Mouse (Mus musculus) limb, embryonic 11.5 days (tissue): ENCODE data around the gene Rad21l. TPM values are rescaled to one million over a fixed set of nuclear protein-coding genes. Genes with fewer than 3 reads are reported as not detected.

ENCODE experiments used
- ATAC-seq: fragments of 200-750 bp; cut with Nextera tagmentation; 2 replicates; pipeline ENCODE4 v1.8.0; 2017; ENCODE audit warnings: low read depth; ENCODE audit not compliant: insufficient number of reproducible peaks, low FRiP score, low TSS enrichment
- DNase-seq: peaks from one replicate; pipeline ENCODE4 v3.0.0-alpha.2; 2015; ENCODE audit warnings: low spot score
- H3K27ac ChIP-seq: fragments of 300-500 bp; sonication (generic); replicated peaks from 2 replicates; pipeline ENCODE4 v1.5.1; 2014; ENCODE audit warnings: low read depth, mild to moderate bottlenecking, low read length
- H3K27me3 ChIP-seq: fragments of 300-500 bp; sonication (generic); 2 replicates; pipeline ENCODE4 v1.6.1; 2014; ENCODE audit warnings: mild to moderate bottlenecking, low read length, mixed read lengths; ENCODE audit not compliant: control insufficient read depth, insufficient read depth
- H3K36me3 ChIP-seq: fragments of 300-500 bp; sonication (generic); 2 replicates; pipeline ENCODE4 v1.6.1; 2014; ENCODE audit warnings: mild to moderate bottlenecking, low read length, moderate library complexity, mixed read lengths; ENCODE audit not compliant: control insufficient read depth, insufficient read depth
- H3K4me1 ChIP-seq: fragments of 300-500 bp; sonication (generic); 2 replicates; pipeline ENCODE4 v1.6.1; 2014; ENCODE audit warnings: low read length, mixed read lengths; ENCODE audit not compliant: control insufficient read depth, insufficient read depth
- H3K4me2 ChIP-seq: fragments of 300-500 bp; sonication (generic); 2 replicates; pipeline ENCODE4 v1.6.1; 2014; ENCODE audit warnings: low read depth, mild to moderate bottlenecking, moderate library complexity; ENCODE audit not compliant: severe bottlenecking
- H3K4me3 ChIP-seq: fragments of 300-500 bp; sonication (generic); 2 replicates; pipeline ENCODE4 v1.5.1; 2014; ENCODE audit warnings: low read depth, low read length
- H3K9ac ChIP-seq: fragments of 300-500 bp; sonication (generic); 2 replicates; pipeline ENCODE4 v1.6.1; 2014; ENCODE audit warnings: mild to moderate bottlenecking, low read length
- H3K9me3 ChIP-seq: fragments of 300-500 bp; sonication (generic); 2 replicates; pipeline ENCODE4 v1.6.1; 2016; ENCODE audit warnings: low read length; ENCODE audit not compliant: control insufficient read depth
- WGBS: fragments of 180-500 bp; shearing (Covaris S2); extraction: QIAGEN DNeasy Blood & Tissue Kit; methylation state at CpG from one replicate; pipeline ENCODE4 v1.1.7; 2014; 5-methylcytosine and 5-hydroxymethylcytosine counted together
- polyA plus RNA-seq: library from polyadenylated mRNA; unstranded; fragments of >200 nt; fragmentation: Nextera tagmentation; extraction: Ambion mirVana; gene quantifications from 2 replicates; pipeline ENCODE4 v1.2.1, GENCODE M21; 2014

Rad21l gene
- polyA plus RNA-seq, 1 experiment from 2014 or later, result not detected

DNA sequence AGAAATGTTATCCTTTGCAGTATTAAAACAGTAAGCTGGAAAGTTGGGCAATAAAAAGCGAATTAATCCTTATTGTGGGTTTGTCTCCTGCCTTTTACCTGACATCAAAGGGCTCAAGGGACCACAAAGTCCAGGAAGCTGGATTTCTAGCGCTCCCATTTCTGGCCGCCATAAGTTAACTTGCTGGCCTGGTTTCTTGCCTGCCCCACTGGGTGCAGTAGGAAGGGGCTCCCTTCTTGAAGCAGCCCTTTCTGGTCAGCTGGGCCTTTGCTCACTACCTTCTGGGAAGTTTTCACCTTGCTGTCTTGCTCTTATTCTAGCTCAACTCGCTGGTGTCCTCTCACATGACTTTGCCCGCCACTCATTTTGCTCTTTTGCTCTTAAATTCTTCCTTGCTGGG is 35.4 kb downstream of the Rad21l start:
- ATAC-seq (no peak), DNase-seq (no peak)
- Histone ChIP-seq H3K36me3 (no peaks in the 10 kb centered on the region), H3K27ac (no peak overlapping the region), H3K4me3 (no peak overlapping the region), H3K4me1 (no peaks in the 10 kb centered on the region), H3K9me3 (no peaks in the 10 kb centered on the region), H3K4me2 (no peak overlapping the region), H3K9ac (no peak overlapping the region), H3K27me3 (peaks cover 32% of the 10 kb centered on the region)
- WGBS, result 34% methylated on average over 5 of the region's 5 CpGs

DNA sequence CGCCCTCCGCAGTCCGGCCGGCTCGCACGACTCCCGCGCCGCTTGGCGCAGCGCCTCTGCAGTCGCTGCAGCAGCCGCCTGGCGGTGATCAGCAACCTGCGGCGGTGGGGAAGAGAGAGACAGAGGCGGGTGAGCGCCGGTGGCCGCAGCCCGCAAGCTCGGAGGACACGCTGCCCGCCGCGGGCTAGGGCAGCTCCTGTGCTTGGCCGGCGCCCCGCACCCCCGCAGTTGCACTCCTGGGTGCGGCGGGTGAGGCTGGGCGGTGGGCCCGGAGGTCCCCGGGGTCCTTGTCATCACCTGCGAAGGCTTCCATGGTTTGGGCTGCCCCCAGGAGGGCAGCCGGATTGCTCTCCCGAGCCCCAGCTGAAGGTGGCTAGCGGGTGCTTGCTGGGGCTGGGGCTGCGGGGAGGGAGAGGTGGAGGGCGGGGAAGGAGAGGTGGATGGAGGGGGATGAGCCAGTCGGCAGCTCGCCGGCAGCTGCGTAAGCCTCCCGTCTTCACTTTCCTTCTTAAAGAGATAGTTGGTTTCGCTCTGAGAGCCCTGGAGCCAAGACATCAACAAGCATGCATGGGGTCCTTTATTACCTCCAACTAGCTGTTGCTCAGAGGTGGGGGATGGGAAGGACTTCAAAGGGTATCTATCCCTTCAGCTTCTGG is 36.0 kb downstream of the Rad21l start, which contains the start of gene Snph:
TSS of gene Snph (minus strand) at position 435 of the 656 bp plus-strand sequence.
- H3K4me2 ChIP-seq, result peak within 1 kb of the TSS; percentile 98
- no peaks in the 10 kb centered on the region for H3K4me1 ChIP-seq
- WGBS, result under 1% methylated on average over 40 of the region's 47 CpGs
- H3K9ac ChIP-seq, result peak within 1 kb of the TSS; percentile 58
- ATAC-seq (peak; percentile 68), DNase-seq (peak; percentile 78)
- H3K4me3 ChIP-seq, result peak within 1 kb of the TSS; percentile 60
- peaks cover 32% of the 10 kb centered on the region for H3K27me3 ChIP-seq
- no peaks in the 10 kb centered on the region for H3K36me3 ChIP-seq
- no peak within 1 kb of the TSS for H3K27ac ChIP-seq
- H3K9me3 ChIP-seq, result no peaks in the 10 kb centered on the region

- H3K4me1 ChIP-seq, result no peaks in the 10 kb centered on the region
- H3K4me2 ChIP-seq, result peak overlapping the region; percentile 98
- no peaks in the 10 kb centered on the region for H3K36me3 ChIP-seq
- peak overlapping the region; percentile 60 for H3K4me3 ChIP-seq
- H3K9ac ChIP-seq, result peak overlapping the region; percentile 58
- ATAC-seq (no peak), DNase-seq (no peak)
- no peak overlapping the region for H3K27ac ChIP-seq
- 3% methylated on average over 22 of the region's 22 CpGs for WGBS
- H3K9me3 ChIP-seq, result no peaks in the 10 kb centered on the region
- H3K27me3 ChIP-seq, result peaks cover 32% of the 10 kb centered on the region
Measured at GRCm38 (mm10) chr2:151631406-151632158, 36.8 kb downstream of the Rad21l start.

- ATAC-seq (no peak), DNase-seq (no peak)
- H3K4me1 ChIP-seq, result no peaks in the 10 kb centered on the region
- peaks cover 32% of the 10 kb centered on the region for H3K27me3 ChIP-seq
- H3K27ac ChIP-seq, result no peak overlapping the region
- no peak overlapping the region for H3K9ac ChIP-seq
- H3K4me3 ChIP-seq, result no peak overlapping the region
- H3K9me3 ChIP-seq, result no peaks in the 10 kb centered on the region
- no peak overlapping the region for H3K4me2 ChIP-seq
- WGBS, result 57% methylated on average over 7 of the region's 7 CpGs
- H3K36me3 ChIP-seq, result no peaks in the 10 kb centered on the region
Measured at GRCm38 (mm10) chr2:151629310-151629709, 39.0 kb downstream of the Rad21l start.

- DNase-seq (no peak), ATAC-seq (no peak)
- H3K9me3 ChIP-seq, result no peaks in the 10 kb centered on the region
- H3K4me1 ChIP-seq, result no peaks in the 10 kb centered on the region
- H3K27ac ChIP-seq, result no peak overlapping the region
- H3K36me3 ChIP-seq, result no peaks in the 10 kb centered on the region
- no peak overlapping the region for H3K4me3 ChIP-seq
- H3K4me2 ChIP-seq, result no peak overlapping the region
- WGBS, result 95% methylated on average over 3 of the region's 3 CpGs
- peaks cover 25% of the 10 kb centered on the region for H3K27me3 ChIP-seq
- H3K9ac ChIP-seq, result no peak overlapping the region
Measured at GRCm38 (mm10) chr2:151628011-151628410, 40.3 kb downstream of the Rad21l start.

DNA sequence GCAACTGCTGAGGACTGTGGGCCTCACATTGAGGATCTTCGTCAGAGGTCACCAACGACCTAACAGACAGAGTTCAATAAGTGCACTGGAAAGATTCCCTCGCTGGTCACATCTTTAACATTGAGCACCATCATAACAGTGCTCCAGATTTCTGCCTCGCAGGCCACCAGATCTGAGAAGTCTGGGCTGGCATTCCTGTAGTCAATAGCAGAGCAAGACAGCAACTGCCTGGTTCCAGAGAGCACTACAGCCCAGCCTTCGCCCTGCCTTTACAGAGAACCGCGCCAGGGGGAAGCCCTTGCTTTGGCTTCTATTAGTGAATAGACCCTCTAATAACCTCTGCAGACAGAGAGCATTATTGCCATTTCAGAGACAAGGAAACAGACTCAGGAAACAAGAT is 42.0 kb downstream of the Rad21l start:
- no peak overlapping the region for H3K9ac ChIP-seq
- WGBS, result 89% methylated on average over 7 of the region's 7 CpGs
- H3K36me3 ChIP-seq, result no peaks in the 10 kb centered on the region
- ATAC-seq (no peak), DNase-seq (no peak)
- no peak overlapping the region for H3K27ac ChIP-seq
- no peak overlapping the region for H3K4me2 ChIP-seq
- no peaks in the 10 kb centered on the region for H3K4me1 ChIP-seq
- no peak overlapping the region for H3K4me3 ChIP-seq
- H3K27me3 ChIP-seq, result peaks cover 10% of the 10 kb centered on the region; the same call in 1 of the 2 replicates
- no peaks in the 10 kb centered on the region for H3K9me3 ChIP-seq

DNA sequence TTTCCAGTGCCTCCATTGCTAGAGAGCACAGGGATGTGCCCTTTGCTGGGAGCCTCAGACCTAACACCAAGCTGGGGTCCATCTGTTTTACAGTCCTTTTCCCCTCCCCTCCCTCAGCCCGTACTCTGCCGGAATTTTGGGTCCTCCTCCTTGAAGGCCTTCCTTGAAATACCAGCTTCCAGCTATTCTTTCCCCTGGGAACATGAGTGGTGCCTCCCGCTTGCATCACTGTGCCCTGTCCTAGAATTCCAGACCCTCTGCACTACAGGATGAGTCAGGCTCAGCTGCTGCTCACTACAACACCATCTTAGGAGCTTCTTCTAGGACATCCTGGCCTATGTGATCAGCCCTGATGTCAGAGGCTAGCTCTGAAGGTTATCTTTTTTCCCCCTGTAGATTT is 44.6 kb downstream of the Rad21l start:
- WGBS, result 59% methylated on average over 3 of the region's 3 CpGs
- no peak for DNase-seq

DNA sequence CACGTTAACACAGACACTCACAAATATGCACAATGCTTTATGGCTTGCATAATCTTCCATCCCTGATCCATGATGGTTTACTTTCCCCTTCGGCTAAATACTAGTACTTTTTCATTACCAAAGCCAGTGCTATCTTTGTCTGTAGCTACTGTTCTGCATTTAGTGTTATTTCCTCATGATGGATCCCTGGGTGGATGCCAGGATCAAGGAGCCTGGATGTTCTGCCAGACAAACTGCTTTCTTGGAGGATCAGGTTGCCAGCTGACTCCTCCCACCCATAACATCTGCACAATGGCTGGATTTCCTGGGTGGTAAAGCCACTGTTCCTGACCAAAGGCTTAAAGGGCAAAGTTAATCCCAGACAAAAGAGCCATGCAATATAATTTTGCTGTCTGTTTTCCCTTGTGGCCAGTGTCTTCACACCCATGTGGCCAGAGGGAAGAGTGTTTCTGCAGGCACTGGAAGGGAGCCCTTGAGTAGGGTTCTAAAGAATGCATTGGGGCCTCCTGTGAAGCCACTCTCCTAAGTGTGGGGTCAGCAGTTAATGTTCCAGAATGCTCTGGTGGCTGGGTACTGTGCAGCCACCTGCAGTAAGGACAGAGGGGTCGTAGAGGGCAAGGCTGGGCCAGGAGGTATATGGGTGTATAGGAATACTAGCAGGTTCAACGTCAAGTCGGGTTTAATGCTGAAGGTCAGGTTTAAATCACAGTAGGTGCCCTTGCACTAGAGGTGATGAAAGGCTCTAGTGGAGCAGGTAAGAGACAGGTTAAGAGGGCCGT is 51.6 kb downstream of the Rad21l start:
- 71% methylated on average over 6 of the region's 6 CpGs for WGBS
- H3K9me3 ChIP-seq, result no peaks in the 10 kb centered on the region
- H3K36me3 ChIP-seq, result no peaks in the 10 kb centered on the region
- H3K4me1 ChIP-seq, result no peaks in the 10 kb centered on the region
- no peak overlapping the region for H3K9ac ChIP-seq
- ATAC-seq, result no peak
- DNase-seq, result no peak
- H3K27ac ChIP-seq, result no peak overlapping the region
- H3K4me3 ChIP-seq, result no peak overlapping the region
- no peaks in the 10 kb centered on the region for H3K27me3 ChIP-seq
- H3K4me2 ChIP-seq, result no peak overlapping the region

More for the DNA sequence above, 44.6 kb downstream of the Rad21l start:
- Histone ChIP-seq H3K4me3 (no peak overlapping the region), H3K4me2 (no peak overlapping the region), H3K27me3 (no peaks in the 10 kb centered on the region), H3K36me3 (no peaks in the 10 kb centered on the region), H3K9ac (no peak overlapping the region), H3K9me3 (no peaks in the 10 kb centered on the region), H3K4me1 (no peaks in the 10 kb centered on the region), H3K27ac (no peak overlapping the region)
- ATAC-seq, result no peak
